Mouse (Mus musculus) G1E (cell line): ENCODE data around the gene Ssu72.

Experiments
- CTCF ChIP-seq: IDR thresholded peaks from 2 replicates; pipeline ENCODE4 v1.5.1; 2012; ENCODE audit warnings: low read depth, low read length, inconsistent platforms, mixed read lengths
- GATA1 ChIP-seq: IDR thresholded peaks from 2 replicates; pipeline ENCODE4 v1.6.1; 2012; ENCODE audit warnings: borderline replicate concordance, low read length, inconsistent platforms, mixed read lengths
- GATA2 ChIP-seq: IDR thresholded peaks from 2 replicates; pipeline ENCODE4 v1.6.1; 2012; ENCODE audit warnings: low read depth, low read length, inconsistent platforms, borderline replicate concordance
- POLR2AphosphoS5 ChIP-seq: IDR thresholded peaks from 2 replicates; pipeline ENCODE4 v1.6.1; 2012; ENCODE audit warnings: low read depth, low read length, inconsistent platforms; ENCODE audit not compliant: insufficient replicate concordance
- TAL1 ChIP-seq: conservative IDR thresholded peaks from 2 replicates; pipeline ENCODE4 v1.6.1; 2012; ENCODE audit warnings: low read depth, low read length, inconsistent platforms, mixed read lengths

DNA sequence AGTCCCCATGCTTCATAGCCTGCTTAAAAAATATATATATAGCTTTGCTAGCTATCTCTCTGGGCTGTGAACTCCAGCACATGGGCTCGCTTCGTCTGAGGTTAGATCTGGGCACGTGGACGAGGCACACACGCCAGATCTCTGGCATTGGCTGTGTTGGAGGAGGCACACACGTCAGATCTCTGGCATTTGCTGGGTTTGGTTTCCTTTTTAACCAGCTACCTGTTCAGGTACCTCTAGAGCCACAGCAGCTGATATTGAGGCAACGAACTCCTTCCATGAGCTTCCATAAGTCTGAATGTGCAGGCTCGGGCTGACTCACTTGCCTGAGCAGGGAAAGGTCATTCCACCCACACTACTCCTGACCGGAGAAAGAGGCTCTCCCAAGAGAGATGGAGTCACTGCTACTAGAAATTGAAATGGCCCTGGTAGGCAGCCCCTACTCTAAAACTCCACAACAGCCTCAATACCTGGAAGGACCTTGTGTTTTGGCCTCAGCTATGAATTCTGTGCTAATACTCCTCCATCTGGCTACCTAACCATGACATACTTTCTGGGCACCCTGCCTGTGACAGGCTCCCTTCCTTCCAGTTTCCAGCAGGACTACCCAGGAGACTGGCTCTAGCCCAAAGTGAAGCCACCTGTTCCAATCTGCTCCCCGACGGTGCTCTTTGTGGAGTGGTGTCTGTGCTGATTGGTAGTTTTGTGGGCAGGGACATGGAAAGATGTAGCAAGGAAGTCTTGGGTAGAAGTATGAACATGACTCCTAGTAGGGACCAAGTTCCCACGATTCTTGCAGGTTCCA lies 13.8 kb upstream of the Ssu72 start:
- TF ChIP-seq CTCF = no peak
- TF ChIP-seq POLR2AphosphoS5 = no peak
- no peak for TF ChIP-seq TAL1
- no peak for TF ChIP-seq GATA1
- no peak for TF ChIP-seq GATA2
